Mouse (Mus musculus): ENCODE measurements around the gene Prss36. TPM values are rescaled to one million over a fixed set of nuclear protein-coding genes. Genes with fewer than 3 reads are reported as not detected.

Gene Prss36
- total and polyA plus RNA-seq, 3 experiments, result 6.1 to 8.3 (median 7.7) TPM

GRCm38 (mm10) chr7:127930636-127931035, 15.9 kb downstream of the Prss36 start:
- Histone ChIP-seq H3K4me3 (replicated peaks in 1 of 3; ENCODE audit: low read depth in 2 of 3, low read length in 2 of 3, poor library complexity in 1 of 3) (no peak overlapping the region), H3K27me3 (replicated peaks) (no peaks in the 10 kb centered on the region), H3K27ac (ENCODE audit: insufficient read depth, low read depth) (no peak overlapping the region), H3K4me2 (ENCODE audit: insufficient read depth, low read depth, poor library complexity, severe bottlenecking) (no peak overlapping the region), H3K9ac (ENCODE audit: insufficient read depth, low read depth) (no peak overlapping the region), H3K4me1 (ENCODE audit: control insufficient read depth in 1 of 2, insufficient read depth in 2 of 2) (peaks cover 8 to 41% of the 10 kb centered on the region in 2 experiments), H3K9me3 (replicated peaks; ENCODE audit: low read length) (no peaks in the 10 kb centered on the region), H3K79me2 (replicated peaks; ENCODE audit: control insufficient read depth, extremely low read depth, insufficient read depth, poor library complexity, severe bottlenecking) (no peaks in the 10 kb centered on the region), H3K36me3 (replicated peaks in 1 of 2; ENCODE audit: control insufficient read depth in 1 of 2, insufficient read depth in 1 of 2, low read length in 1 of 2) (peaks cover 10 to 27% of the 10 kb centered on the region in 2 experiments)
- TF ChIP-seq NELFE (IDR thresholded peaks at IDR 0.05; ENCODE audit: low read depth, low read length), result no peak
- TF ChIP-seq JUN (IDR thresholded peaks at IDR 0.05; ENCODE audit: insufficient read depth, low read depth, low read length), result no peak
- TF ChIP-seq ZKSCAN1 (IDR thresholded peaks at IDR 0.05; ENCODE audit: borderline replicate concordance, low read depth, low read length), result no peak
- no peak for TF ChIP-seq ZC3H11A (IDR thresholded peaks at IDR 0.05; ENCODE audit: low read depth, low read length)
- no peak for TF ChIP-seq EP300 (IDR thresholded peaks at IDR 0.05; ENCODE audit: low read length)
- no peak for TF ChIP-seq ELF1 (IDR thresholded peaks at IDR 0.05; ENCODE audit: low read depth, low read length)
- no peak for TF ChIP-seq MEF2A (IDR thresholded peaks at IDR 0.05; ENCODE audit: borderline replicate concordance, low read depth, low read length)
- dilution Hi-C loops (cut with MboI; ENCODE audit: extremely low pct_ligation_motif_present, extremely low pct_unique_long_range_greater_than_20kb, low sequenced_read_pairs), result no loop called here
- DNase-seq (ENCODE audit: extremely low read depth), result no peak
- in situ Hi-C loops (cut with MboI; ENCODE audit: low pct_ligation_motif_present, low pct_unique_long_range_greater_than_20kb, low sequenced_read_pairs), result loop anchor here (5.0 kb wide), 1 partner anchor 153 kb away; the partner anchor contains the start of gene Setd1a

- H3K27ac ChIP-seq (ENCODE audit: insufficient read depth, low read depth), result no peak within 1 kb of the TSS
- peaks cover 8 to 40% of the 10 kb centered on the region in 2 experiments for H3K4me1 ChIP-seq (ENCODE audit: control insufficient read depth in 1 of 2, insufficient read depth in 2 of 2)
- no peak within 1 kb of the TSS for H3K4me2 ChIP-seq (ENCODE audit: insufficient read depth, low read depth, poor library complexity, severe bottlenecking)
- dilution Hi-C loops (cut with MboI; ENCODE audit: extremely low pct_ligation_motif_present, extremely low pct_unique_long_range_greater_than_20kb, low sequenced_read_pairs) (no loop called here), in situ Hi-C loops (cut with MboI; ENCODE audit: low pct_ligation_motif_present, low pct_unique_long_range_greater_than_20kb, low sequenced_read_pairs) (loop anchor here (5.0 to 10.0 kb wide), 2 partner anchors 153 to 1225 kb away; partner anchors contain the start of genes Coro1a and Setd1a)
- H3K79me2 ChIP-seq (replicated peaks; ENCODE audit: control insufficient read depth, extremely low read depth, insufficient read depth, poor library complexity, severe bottlenecking), result no peaks in the 10 kb centered on the region
- H3K4me3 ChIP-seq (replicated peaks in 1 of 3; ENCODE audit: low read depth in 2 of 3, low read length in 2 of 3, poor library complexity in 1 of 3), result no peak within 1 kb of the TSS
- no peaks in the 10 kb centered on the region for H3K27me3 ChIP-seq (replicated peaks)
- H3K9ac ChIP-seq (ENCODE audit: insufficient read depth, low read depth), result no peak within 1 kb of the TSS
- TF ChIP-seq JUN (IDR thresholded peaks at IDR 0.05; ENCODE audit: insufficient read depth, low read depth, low read length) (no peak), ZNF384 (IDR thresholded peaks at IDR 0.05; ENCODE audit: low read depth, low read length) (0 out of 2 replicates have a peak, but pooled peaks have one; percentile 22)
- no peaks in the 10 kb centered on the region for H3K9me3 ChIP-seq (replicated peaks; ENCODE audit: low read length)
- H3K36me3 ChIP-seq (replicated peaks in 1 of 2; ENCODE audit: control insufficient read depth in 1 of 2, insufficient read depth in 1 of 2, low read length in 1 of 2), result peaks cover 17 to 34% of the 10 kb centered on the region in 2 experiments
- DNase-seq (ENCODE audit: extremely low read depth), result no peak
These were observed 16.6 kb downstream of the Prss36 start, which contains the start of gene Prss8 for GRCm38 (mm10) chr7:127929923-127930322. TSS of gene Prss8 (minus strand) at chr7:127930104.

- dilution Hi-C loops (cut with MboI; ENCODE audit: extremely low pct_ligation_motif_present, extremely low pct_unique_long_range_greater_than_20kb, low sequenced_read_pairs), result no loop called here
- no peak for TF ChIP-seq ELF1 (IDR thresholded peaks at IDR 0.05; ENCODE audit: low read depth, low read length)
- no peak for TF ChIP-seq ZC3H11A (IDR thresholded peaks at IDR 0.05; ENCODE audit: low read depth, low read length)
- no peak for TF ChIP-seq NELFE (IDR thresholded peaks at IDR 0.05; ENCODE audit: low read depth, low read length)
- no peak for TF ChIP-seq SMC3 (IDR thresholded peaks at IDR 0.05; ENCODE audit: low read depth, low read length)
- TF ChIP-seq ZMIZ1 (IDR thresholded peaks at IDR 0.05; ENCODE audit: low read depth, low read length), result no peak
- TF ChIP-seq MAFK (IDR thresholded peaks at IDR 0.05; ENCODE audit: insufficient replicate concordance, low read length), result no peak
- TF ChIP-seq MXI1 (IDR thresholded peaks at IDR 0.05; ENCODE audit: low read depth, low read length), result no peak
- TF ChIP-seq POLR2AphosphoS2 (IDR thresholded peaks at IDR 0.05; ENCODE audit: low read depth, low read length), result no peak
- TF ChIP-seq ZKSCAN1 (IDR thresholded peaks at IDR 0.05; ENCODE audit: borderline replicate concordance, low read depth, low read length), result no peak
- TF ChIP-seq UBTF (IDR thresholded peaks at IDR 0.05; ENCODE audit: low read depth, low read length), result no peak
- no peak for TF ChIP-seq HCFC1 (IDR thresholded peaks at IDR 0.05; ENCODE audit: low read depth, low read length)
- no peak for TF ChIP-seq MAZ (IDR thresholded peaks at IDR 0.05; ENCODE audit: low read depth, low read length)
- H3K4me3 ChIP-seq (replicated peaks in 1 of 3; ENCODE audit: low read depth in 2 of 3, low read length in 2 of 3, poor library complexity in 1 of 3), result no peak overlapping the region
These were observed 17.9 kb downstream of the Prss36 start for GRCm38 (mm10) chr7:127928596-127928995.

More at GRCm38 (mm10) chr7:127928596-127928995, 17.9 kb downstream of the Prss36 start:
- Histone ChIP-seq H3K4me2 (ENCODE audit: insufficient read depth, low read depth, poor library complexity, severe bottlenecking) (no peak overlapping the region), H3K79me2 (replicated peaks; ENCODE audit: control insufficient read depth, extremely low read depth, insufficient read depth, poor library complexity, severe bottlenecking) (no peaks in the 10 kb centered on the region), H3K4me1 (ENCODE audit: control insufficient read depth in 1 of 2, insufficient read depth in 2 of 2) (peaks cover 8 to 30% of the 10 kb centered on the region in 2 experiments), H3K27ac (ENCODE audit: insufficient read depth, low read depth) (no peak overlapping the region), H3K27me3 (replicated peaks) (no peaks in the 10 kb centered on the region), H3K36me3 (replicated peaks in 1 of 2; ENCODE audit: control insufficient read depth in 1 of 2, insufficient read depth in 1 of 2, low read length in 1 of 2) (peaks cover 19 to 48% of the 10 kb centered on the region in 2 experiments), H3K9me3 (replicated peaks; ENCODE audit: low read length) (no peaks in the 10 kb centered on the region), H3K9ac (ENCODE audit: insufficient read depth, low read depth) (no peak overlapping the region)
- no peak for DNase-seq (ENCODE audit: extremely low read depth)
- in situ Hi-C loops (cut with MboI; ENCODE audit: low pct_ligation_motif_present, low pct_unique_long_range_greater_than_20kb, low sequenced_read_pairs), result loop anchor here (10.0 kb wide), 1 partner anchor 1224 kb away; the partner anchor contains the start of gene Coro1a
